Mouse (Mus musculus) midbrain, embryonic 14.5 days (tissue): ENCODE measurements around the gene Olfr791. TPM values are rescaled to one million over a fixed set of nuclear protein-coding genes. Genes with fewer than 3 reads are reported as not detected.
A peak's percentile ranks its signal among the peaks of the same experiment; 100 is the strongest.

ENCODE experiments used
- ATAC-seq: fragments of 200-750 bp; cut with Nextera tagmentation; 2 replicates; pipeline ENCODE4 v1.8.0; 2017; ENCODE audit warnings: moderate number of reproducible peaks, moderate library complexity; ENCODE audit not compliant: low FRiP score, low TSS enrichment
- DNase-seq: peaks from one replicate; pipeline ENCODE4 v3.0.0-alpha.2; 2015
- H3K27ac ChIP-seq: fragments of 300-500 bp; sonication (generic); replicated peaks from 2 replicates; pipeline ENCODE4 v1.5.1; 2014; ENCODE audit warnings: mild to moderate bottlenecking, low read depth, low read length, moderate library complexity
- H3K27me3 ChIP-seq: fragments of 300-500 bp; sonication (generic); 2 replicates; pipeline ENCODE4 v1.6.1; 2014; ENCODE audit warnings: low read length, control low read depth, mixed read lengths; ENCODE audit not compliant: control insufficient read depth, insufficient read depth
- H3K36me3 ChIP-seq: fragments of 300-500 bp; sonication (generic); 2 replicates; pipeline ENCODE4 v1.6.1; 2014; ENCODE audit warnings: low read length, control low read depth; ENCODE audit not compliant: control insufficient read depth, insufficient read depth
- H3K4me1 ChIP-seq: fragments of 300-500 bp; sonication (generic); 2 replicates; pipeline ENCODE4 v1.6.1; 2014; ENCODE audit warnings: mild to moderate bottlenecking, antibody characterized with exemption, low read length, control low read depth; ENCODE audit not compliant: control insufficient read depth, insufficient read depth
- H3K4me2 ChIP-seq: fragments of 300-500 bp; sonication (generic); 2 replicates; pipeline ENCODE4 v1.6.1; 2014; ENCODE audit warnings: mild to moderate bottlenecking, low read length, moderate library complexity
- H3K4me3 ChIP-seq: fragments of 300-500 bp; sonication (generic); replicated peaks from 2 replicates; pipeline ENCODE4 v1.5.1; 2014; ENCODE audit warnings: low read depth, low read length
- H3K9ac ChIP-seq: fragments of 300-500 bp; sonication (generic); replicated peaks from 2 replicates; pipeline ENCODE4 v1.6.1; 2014; ENCODE audit warnings: mild to moderate bottlenecking, low read length, moderate library complexity
- H3K9me3 ChIP-seq: fragments of 300-500 bp; sonication (generic); 2 replicates; pipeline ENCODE4 v1.6.1; 2016; ENCODE audit warnings: low read length, control low read depth, mixed read lengths; ENCODE audit not compliant: control insufficient read depth
- WGBS: fragments of 180-500 bp; shearing (Covaris S2); extraction: QIAGEN DNeasy Blood & Tissue Kit; methylation state at CpG from one replicate; pipeline ENCODE4 v1.1.7; 2014; 5-methylcytosine and 5-hydroxymethylcytosine counted together
- polyA plus RNA-seq: library from polyadenylated mRNA; unstranded; fragments of >200 nt; fragmentation: Nextera tagmentation; extraction: Ambion mirVana; gene quantifications from 2 replicates; pipeline ENCODE4 v1.2.1, GENCODE M21; 2014

The Olfr791 gene
- polyA plus RNA-seq, result not detected in 2 replicates

DNA sequence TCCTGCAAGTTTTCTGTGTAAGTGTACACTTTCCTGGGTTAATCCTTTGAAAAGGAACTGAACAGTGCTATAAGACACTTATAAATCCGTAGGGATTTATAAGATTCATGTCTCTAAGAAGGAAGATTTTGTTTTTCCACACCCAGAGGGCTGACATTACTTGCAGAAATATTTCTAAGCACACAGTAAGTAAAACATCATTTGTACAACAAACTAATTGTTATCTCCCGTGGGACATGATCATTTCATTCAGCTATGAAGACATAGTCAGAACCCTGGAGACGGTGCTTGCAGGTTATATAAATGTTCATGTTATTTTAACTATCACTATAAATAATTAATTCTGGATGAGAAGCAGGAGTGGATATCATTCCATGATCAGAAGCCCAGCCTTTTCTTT, at the start of gene Olfr791:
TSS of gene Olfr791 (plus strand) at position 301 of the 400 bp plus-strand sequence.
- ATAC-seq, result no peak
- Histone ChIP-seq H3K4me3 (no peak within 1 kb of the TSS), H3K4me2 (no peak within 1 kb of the TSS), H3K27ac (no peak within 1 kb of the TSS), H3K9ac (no peak within 1 kb of the TSS), H3K4me1 (no peaks in the 10 kb centered on the region), H3K27me3 (no peaks in the 10 kb centered on the region), H3K36me3 (no peaks in the 10 kb centered on the region), H3K9me3 (no peaks in the 10 kb centered on the region)
- WGBS, result 72% methylated on average over 3 of the region's 3 CpGs
- DNase-seq, result no peak

DNA sequence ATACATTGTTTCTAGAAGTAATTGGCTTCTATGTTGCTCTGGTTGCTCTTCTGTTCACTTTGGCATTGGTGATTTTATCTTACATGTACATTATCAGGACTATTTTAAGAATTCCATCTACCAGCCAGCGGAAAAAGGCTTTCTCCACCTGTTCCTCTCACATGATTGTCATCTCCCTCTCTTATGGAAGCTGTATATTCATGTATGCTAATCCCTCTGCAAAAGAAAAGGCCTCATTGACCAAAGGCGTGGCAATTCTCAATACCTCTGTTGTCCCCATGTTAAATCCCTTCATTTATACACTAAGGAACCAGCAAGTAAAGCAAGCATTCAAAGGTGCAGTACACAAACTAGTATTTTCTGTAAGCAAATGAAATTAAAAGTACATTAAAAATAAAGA, 48.3 kb upstream of the Olfr791 start:
- DNase-seq, result peak; percentile 6
- ATAC-seq, result no peak
- 23% methylated on average over 2 of the region's 2 CpGs for WGBS

DNA sequence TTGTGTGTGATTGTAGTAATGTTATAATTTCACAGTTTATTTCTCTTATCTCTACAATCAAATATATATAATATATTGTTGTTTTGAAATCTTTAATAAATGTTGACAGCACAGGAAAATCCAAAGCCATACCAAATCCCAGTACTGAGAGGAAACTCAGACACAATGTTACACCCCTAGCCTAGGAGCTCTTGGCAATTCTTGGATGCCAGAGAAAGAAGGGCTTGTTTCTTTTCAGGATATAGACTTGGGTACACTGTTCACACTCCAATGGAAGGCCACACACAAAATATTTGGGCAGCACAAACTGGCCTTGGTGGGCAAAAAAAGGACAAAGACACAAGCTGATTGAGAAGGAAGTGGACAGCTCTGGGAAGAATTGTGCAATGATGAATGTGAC, 47.9 kb upstream of the Olfr791 start:
- H3K36me3 ChIP-seq, result no peaks in the 10 kb centered on the region
- DNase-seq, result no peak
- H3K4me1 ChIP-seq, result no peaks in the 10 kb centered on the region
- H3K9ac ChIP-seq, result no peak overlapping the region
- H3K4me3 ChIP-seq, result no peak overlapping the region
- H3K4me2 ChIP-seq, result no peak overlapping the region
- no peak overlapping the region for H3K27ac ChIP-seq
- H3K9me3 ChIP-seq, result no peaks in the 10 kb centered on the region
- no peaks in the 10 kb centered on the region for H3K27me3 ChIP-seq
- no peak for ATAC-seq

More for the DNA sequence above, 48.3 kb upstream of the Olfr791 start:
- no peaks in the 10 kb centered on the region for H3K4me1 ChIP-seq
- H3K4me2 ChIP-seq, result no peak overlapping the region
- H3K36me3 ChIP-seq, result no peaks in the 10 kb centered on the region
- no peaks in the 10 kb centered on the region for H3K27me3 ChIP-seq
- no peak overlapping the region for H3K27ac ChIP-seq
- H3K4me3 ChIP-seq, result no peak overlapping the region
- H3K9ac ChIP-seq, result no peak overlapping the region
- no peaks in the 10 kb centered on the region for H3K9me3 ChIP-seq

DNA sequence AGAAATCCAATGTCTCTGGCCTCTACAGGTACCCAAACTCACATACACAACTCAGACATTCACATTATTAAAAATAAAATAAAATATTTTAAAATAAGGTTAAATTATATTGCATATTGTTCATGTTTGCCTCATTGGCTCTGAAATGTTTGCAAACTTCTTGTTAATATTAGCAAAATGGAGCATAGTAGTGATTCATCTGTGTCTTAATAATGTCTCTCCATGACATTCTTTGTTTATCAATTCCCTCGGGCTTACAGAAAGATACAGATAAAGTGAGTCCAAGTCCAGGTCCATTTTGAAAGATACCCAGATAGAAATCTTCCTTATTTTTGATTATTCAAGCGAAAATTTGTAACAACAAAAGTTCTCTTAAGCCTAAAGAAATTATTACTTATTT, 37.1 kb upstream of the Olfr791 start, which contains the start of gene Olfr789:
TSS of gene Olfr789 (plus strand) at position 301 of the 400 bp plus-strand sequence.
- Histone ChIP-seq H3K27ac (no peak within 1 kb of the TSS), H3K4me3 (no peak within 1 kb of the TSS), H3K4me2 (no peak within 1 kb of the TSS), H3K9me3 (no peaks in the 10 kb centered on the region), H3K36me3 (no peaks in the 10 kb centered on the region), H3K4me1 (no peaks in the 10 kb centered on the region), H3K9ac (no peak within 1 kb of the TSS), H3K27me3 (no peaks in the 10 kb centered on the region)
- no peak for ATAC-seq
- 73% methylated on average over 2 of the region's 2 CpGs for WGBS
- no peak for DNase-seq

DNA sequence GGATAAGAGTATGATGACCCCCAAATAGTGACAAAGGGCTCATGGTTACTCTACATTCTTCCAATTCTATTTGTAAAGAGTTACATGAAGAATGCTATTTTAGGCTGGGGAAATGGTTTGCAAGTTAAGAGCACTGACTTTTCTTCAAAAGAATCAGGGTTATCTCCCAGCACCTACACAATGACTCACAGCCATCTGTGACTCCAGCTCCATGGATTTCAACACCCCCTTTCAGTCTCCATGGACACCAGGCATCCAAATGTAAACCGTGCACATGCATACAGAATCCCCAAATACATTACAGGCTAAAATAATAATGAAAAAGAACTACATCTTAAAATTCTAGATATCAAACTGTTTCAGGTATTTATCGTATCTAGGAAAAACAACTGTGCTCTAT, 31.5 kb upstream of the Olfr791 start:
- 80% methylated on average over 2 of the region's 2 CpGs for WGBS
- no peak for DNase-seq
- no peak overlapping the region for H3K9ac ChIP-seq

DNA sequence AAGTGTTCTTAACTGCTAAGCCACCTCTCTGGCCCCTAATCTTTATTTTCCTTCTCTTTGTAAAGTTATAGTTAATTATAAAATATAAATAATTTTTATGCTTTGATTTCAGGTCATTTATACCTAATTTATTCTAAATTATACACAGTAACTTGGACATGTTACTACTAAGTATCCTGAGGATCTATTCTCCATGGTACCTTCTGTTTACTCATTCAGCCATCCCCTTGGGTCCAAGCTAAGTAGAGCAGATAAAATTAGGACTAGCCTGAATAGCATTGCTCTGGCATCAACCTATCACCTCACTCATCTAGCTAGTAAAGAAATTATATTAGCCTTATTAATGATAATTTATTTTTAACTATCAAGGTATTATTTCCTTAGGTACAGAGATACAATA, 23.4 kb upstream of the Olfr791 start, which contains the start of gene Olfr790:
TSS of gene Olfr790 (plus strand) at position 301 of the 400 bp plus-strand sequence.
- Histone ChIP-seq H3K36me3 (no peaks in the 10 kb centered on the region), H3K4me2 (no peak within 1 kb of the TSS), H3K27ac (no peak within 1 kb of the TSS), H3K4me1 (no peaks in the 10 kb centered on the region), H3K4me3 (no peak within 1 kb of the TSS), H3K9me3 (no peaks in the 10 kb centered on the region), H3K9ac (no peak within 1 kb of the TSS), H3K27me3 (no peaks in the 10 kb centered on the region)
- no peak for ATAC-seq
- DNase-seq, result no peak

More for the DNA sequence above, 31.5 kb upstream of the Olfr791 start:
- Histone ChIP-seq H3K9me3 (no peaks in the 10 kb centered on the region), H3K36me3 (no peaks in the 10 kb centered on the region), H3K27ac (no peak overlapping the region), H3K4me2 (no peak overlapping the region), H3K27me3 (no peaks in the 10 kb centered on the region), H3K4me1 (no peaks in the 10 kb centered on the region), H3K4me3 (no peak overlapping the region)
- no peak for ATAC-seq

DNA sequence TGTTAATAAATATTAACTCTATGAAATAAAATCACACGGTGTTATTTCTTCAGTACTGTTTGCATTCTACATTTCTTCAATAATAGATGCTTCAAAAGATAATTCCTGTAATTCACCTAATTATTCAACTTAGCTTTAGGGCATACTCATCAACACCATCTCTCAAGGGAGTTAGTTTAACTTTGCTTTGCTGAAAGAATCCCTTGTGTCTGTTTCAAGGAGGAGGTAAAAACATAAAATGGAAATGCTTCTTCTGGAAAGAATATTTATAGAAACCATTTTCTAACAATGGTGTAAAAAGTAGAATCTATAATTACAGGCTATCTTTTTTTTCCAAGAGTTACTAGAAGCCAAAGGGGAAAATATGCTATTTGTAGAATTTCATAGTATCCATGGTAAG, 17.3 kb downstream of the Olfr791 start, which contains the start of gene Olfr792:
TSS of gene Olfr792 (plus strand) at position 301 of the 400 bp plus-strand sequence.
- H3K27ac ChIP-seq, result no peak within 1 kb of the TSS
- no peak for ATAC-seq
- no peak for DNase-seq
- no peak within 1 kb of the TSS for H3K4me3 ChIP-seq
- WGBS, result 79% methylated on average over 1 of the region's 1 CpGs
- H3K9me3 ChIP-seq, result peaks cover 4% of the 10 kb centered on the region; the same call in 1 of the 2 replicates
- H3K36me3 ChIP-seq, result no peaks in the 10 kb centered on the region
- no peak within 1 kb of the TSS for H3K9ac ChIP-seq
- no peaks in the 10 kb centered on the region for H3K4me1 ChIP-seq
- H3K27me3 ChIP-seq, result no peaks in the 10 kb centered on the region
- no peak within 1 kb of the TSS for H3K4me2 ChIP-seq

DNA sequence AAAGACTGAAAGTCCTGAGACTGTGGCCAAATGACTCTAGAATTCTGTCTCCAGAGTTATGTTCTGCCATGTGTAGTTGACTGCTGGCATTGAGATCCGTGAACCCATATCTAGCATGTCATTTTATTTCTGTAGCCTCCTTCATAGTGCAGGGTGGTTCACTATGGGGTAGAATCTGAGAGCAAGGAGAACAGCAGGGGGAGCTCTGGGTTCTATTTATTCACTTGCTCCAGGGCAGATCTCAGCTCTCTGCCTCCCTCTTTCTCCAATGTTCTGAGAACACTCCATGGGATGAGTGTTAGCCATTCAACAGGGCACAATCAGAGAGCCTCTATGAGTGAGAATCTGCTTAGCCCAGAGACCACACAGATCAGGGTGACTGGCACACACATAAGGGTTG, 27.8 kb downstream of the Olfr791 start:
- DNase-seq (peak; percentile 23), ATAC-seq (no peak)
- no peaks in the 10 kb centered on the region for H3K36me3 ChIP-seq
- no peak overlapping the region for H3K4me2 ChIP-seq
- 73% methylated on average over 1 of the region's 1 CpGs for WGBS
- H3K27ac ChIP-seq, result no peak overlapping the region
- no peaks in the 10 kb centered on the region for H3K4me1 ChIP-seq
- no peaks in the 10 kb centered on the region for H3K27me3 ChIP-seq
- H3K9ac ChIP-seq, result no peak overlapping the region
- H3K4me3 ChIP-seq, result no peak overlapping the region
- H3K9me3 ChIP-seq, result 0 out of 2 replicates have a peak, but pooled peaks cover 4% of the 10 kb centered on the region

DNA sequence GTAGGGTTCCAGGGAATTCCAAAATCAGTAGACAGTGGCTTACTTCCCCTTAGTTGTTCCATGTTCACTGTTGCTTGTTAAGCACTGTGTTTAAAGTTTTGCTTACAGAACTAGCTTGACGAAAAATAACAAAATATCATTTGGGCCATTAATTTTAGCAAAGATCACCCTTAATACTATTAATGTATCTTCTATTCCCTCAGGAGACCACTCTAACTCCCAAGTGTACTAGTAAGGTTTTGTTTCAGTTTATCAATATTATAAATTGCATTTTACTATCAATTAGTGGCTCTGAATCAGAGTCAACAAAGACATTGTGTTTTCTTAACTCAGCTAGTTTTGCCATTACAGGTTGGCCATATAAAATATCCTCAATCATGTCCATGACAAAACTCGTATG, 45.8 kb downstream of the Olfr791 start, which contains the start of gene Olfr794:
TSS of gene Olfr794 (plus strand) at position 301 of the 400 bp plus-strand sequence.
- no peak within 1 kb of the TSS for H3K4me2 ChIP-seq
- no peak within 1 kb of the TSS for H3K9ac ChIP-seq
- H3K27ac ChIP-seq, result no peak within 1 kb of the TSS
- H3K9me3 ChIP-seq, result no peaks in the 10 kb centered on the region
- ATAC-seq (no peak), DNase-seq (no peak)
- 81% methylated on average over 2 of the region's 2 CpGs for WGBS
- H3K4me1 ChIP-seq, result no peaks in the 10 kb centered on the region
- H3K4me3 ChIP-seq, result no peak within 1 kb of the TSS
- H3K27me3 ChIP-seq, result no peaks in the 10 kb centered on the region
- no peaks in the 10 kb centered on the region for H3K36me3 ChIP-seq
